Mouse (Mus musculus): ENCODE data around the gene Vps33a. TPM values are rescaled to one million over a fixed set of nuclear protein-coding genes. Genes with fewer than 3 reads are reported as not detected.
"Not testable (repeated sequence)": the region's sequence is repeated elsewhere in the genome, so short reads cannot be mapped to it uniquely, and the experiment has no call there.

Vps33a gene
- total RNA-seq, 2 experiments from 2014 or later, result 90.6 to 93.1 TPM

- intact Hi-C loops (cut with DNase I), result no loop called here
- DNase-seq (ENCODE audit: low spot score in 2 of 2), result no peak
These were observed 44.2 kb downstream of the Vps33a start for GRCm38 (mm10) chr5:123528641-123529040.

- no peak for DNase-seq (ENCODE audit: low spot score in 2 of 2)
- intact Hi-C loops (cut with DNase I), result no loop called here
These were observed 46.8 kb downstream of the Vps33a start for GRCm38 (mm10) chr5:123525916-123526495.

GRCm38 (mm10) chr5:123525281-123525680 lies 47.6 kb downstream of the Vps33a start, which contains the start of gene Gm49027:
Gene Gm49027, minus strand, starts transcription at chr5:123525488.
- DNase-seq (ENCODE audit: low spot score in 2 of 2), result no peak
- intact Hi-C loops (cut with DNase I), result no loop called here

- no peak for DNase-seq (ENCODE audit: low spot score in 2 of 2)
- intact Hi-C loops (cut with DNase I), result no loop called here
These were observed 48.5 kb downstream of the Vps33a start for GRCm38 (mm10) chr5:123524393-123524750.

GRCm38 (mm10) chr5:123523692-123524392 lies 49.0 kb downstream of the Vps33a start, which contains the start of gene Diablo:
Gene Diablo, minus strand, starts transcription at chr5:123524176.
- intact Hi-C loops (cut with DNase I), result no loop called here
- peak; percentile 99 for DNase-seq (ENCODE audit: low spot score in 2 of 2)

GRCm38 (mm10) chr5:123522166-123522565 lies 50.7 kb downstream of the Vps33a start:
- DNase-seq (ENCODE audit: low spot score in 2 of 2), result no peak
- intact Hi-C loops (cut with DNase I), result no loop called here

GRCm38 (mm10) chr5:123521621-123522020 lies 51.2 kb downstream of the Vps33a start:
- no peak for DNase-seq (ENCODE audit: low spot score in 2 of 2)
- intact Hi-C loops (cut with DNase I), result no loop called here

- intact Hi-C loops (cut with DNase I), result no loop called here
- DNase-seq (ENCODE audit: low spot score in 2 of 2), result no peak
These were observed 52.2 kb downstream of the Vps33a start for GRCm38 (mm10) chr5:123520666-123521065.

GRCm38 (mm10) chr5:123514871-123515270 lies 58.0 kb downstream of the Vps33a start:
- intact Hi-C loops (cut with DNase I), result no loop called here
- DNase-seq (ENCODE audit: low spot score in 2 of 2), result peak in 1 of 2 experiments; percentile 35

- intact Hi-C loops (cut with DNase I), result no loop called here
- no peak for DNase-seq (ENCODE audit: low spot score in 2 of 2)
These were observed 60.7 kb downstream of the Vps33a start for GRCm38 (mm10) chr5:123512102-123512501.

- intact Hi-C loops (cut with DNase I), result not testable (repeated sequence)
These were observed 61.4 kb downstream of the Vps33a start for GRCm38 (mm10) chr5:123511426-123511825.

GRCm38 (mm10) chr5:123510160-123510559 lies 62.7 kb downstream of the Vps33a start, which contains the start of gene B3gnt4:
Gene B3gnt4, plus strand, starts transcription at chr5:123510460.
- intact Hi-C loops (cut with DNase I), result no loop called here

More at GRCm38 (mm10) chr5:123511426-123511825, 61.4 kb downstream of the Vps33a start:
- DNase-seq (ENCODE audit: low spot score in 2 of 2), result not testable (repeated sequence)

GRCm38 (mm10) chr5:123508921-123509320 lies 63.9 kb downstream of the Vps33a start:
- intact Hi-C loops (cut with DNase I), result no loop called here
- no peak for DNase-seq (ENCODE audit: low spot score in 2 of 2)

More at GRCm38 (mm10) chr5:123510160-123510559, 62.7 kb downstream of the Vps33a start, which contains the start of gene B3gnt4:
- no peak for DNase-seq (ENCODE audit: low spot score in 2 of 2)

GRCm38 (mm10) chr5:123507936-123508723 lies 64.7 kb downstream of the Vps33a start:
- DNase-seq (ENCODE audit: low spot score in 2 of 2), result peak; percentile 69 to 79
- intact Hi-C loops (cut with DNase I), result no loop called here

GRCm38 (mm10) chr5:123501973-123502372 lies 70.9 kb downstream of the Vps33a start:
- DNase-seq (ENCODE audit: low spot score in 2 of 2), result no peak
- intact Hi-C loops (cut with DNase I), result loop anchor here (5.0 kb wide), 1 partner anchor 125 kb away; no protein-coding TSS in a partner anchor

- peak; percentile 38 to 74 for DNase-seq (ENCODE audit: low spot score in 2 of 2)
- intact Hi-C loops (cut with DNase I), result loop anchor here (2.0 to 5.0 kb wide), 3 partner anchors 55 to 247 kb away; partner anchors contain the start of gene Wdr66
These were observed 73.1 kb downstream of the Vps33a start for GRCm38 (mm10) chr5:123499717-123500116.

- DNase-seq (ENCODE audit: low spot score in 2 of 2), result no peak
- intact Hi-C loops (cut with DNase I), result no loop called here
These were observed 82.9 kb downstream of the Vps33a start for GRCm38 (mm10) chr5:123489935-123490334.

GRCm38 (mm10) chr5:123489112-123489785 lies 83.6 kb downstream of the Vps33a start, which contains the start of the genes Lrrc43 and Il31:
Gene Lrrc43, plus strand, starts transcription at chr5:123489305.
Gene Il31, minus strand, starts transcription at chr5:123489489.
- no peak for DNase-seq (ENCODE audit: low spot score in 2 of 2)
- intact Hi-C loops (cut with DNase I), result no loop called here

GRCm38 (mm10) chr5:123487659-123488395 lies 85.0 kb downstream of the Vps33a start:
- DNase-seq (ENCODE audit: low spot score in 2 of 2), result no peak
- intact Hi-C loops (cut with DNase I), result no loop called here

All from left cerebral cortex, postnatal 25 days (tissue).